ENCODE assay signal across 8 mouse cellular contexts in genomic region chr17:56010255-56010654, GRCm38 (mm10). TPM values are rescaled to one million over a fixed set of nuclear protein-coding genes. Genes with fewer than 3 reads are reported as not detected.
DNase-seq lines count a peak whose midpoint lies in the region; ATAC-seq and TF ChIP-seq lines count a peak whose summit lies in the region.

No protein-coding gene starts in this region.

- no peak for TF ChIP-seq POLR2A in myocyte (IDR thresholded peaks at IDR 0.05; ENCODE audit: insufficient read length, low read depth)

- peaks cover 26% of the 10 kb centered on the region for H3K4me1 ChIP-seq in kidney, embryonic 16.5 days (ENCODE audit: insufficient read depth, low read length)
- H3K4me1 ChIP-seq in embryonic facial prominence, embryonic 13.5 days: peaks cover 27% of the 10 kb centered on the region
- peaks cover 20% of the 10 kb centered on the region for H3K4me1 ChIP-seq in intestine, embryonic 14.5 days (replicated peaks; ENCODE audit: control insufficient read depth, insufficient read depth, low read length)

- peak overlapping the region; percentile 74 for H3K4me2 ChIP-seq in kidney, embryonic 16.5 days (replicated peaks; ENCODE audit: low read depth, low read length)
- H3K4me2 ChIP-seq in embryonic facial prominence, embryonic 13.5 days: peak overlapping the region; percentile 98
- H3K4me2 ChIP-seq in intestine, embryonic 14.5 days (ENCODE audit: low read length): peak overlapping the region; percentile 100
- H3K4me2 ChIP-seq in myocyte (ENCODE audit: low read depth): peak overlapping the region; percentile 100

- H3K4me3 ChIP-seq in kidney, embryonic 16.5 days (ENCODE audit: low read length): peak overlapping the region; percentile 90
- peak overlapping the region; percentile 86 for H3K4me3 ChIP-seq in embryonic facial prominence, embryonic 13.5 days
- peak overlapping the region; percentile 94 for H3K4me3 ChIP-seq in intestine, embryonic 14.5 days (ENCODE audit: low read depth, low read length)
- H3K4me3 ChIP-seq in myocyte: peak overlapping the region; percentile 55

- ATAC-seq in kidney, embryonic 16.5 days (ENCODE audit: low FRiP score, low TSS enrichment): no peak
- no peak for ATAC-seq in embryonic facial prominence, embryonic 13.5 days (ENCODE audit: insufficient number of reproducible peaks, insufficient read depth, low FRiP score, low TSS enrichment, low read depth)
- ATAC-seq in intestine, embryonic 14.5 days (replicated peaks; ENCODE audit: low FRiP score, low TSS enrichment, low read depth): no peak
- no peak for ATAC-seq in activated CD4-positive, CD25-positive, alpha-beta regulatory T cell, adult 4 months

- no peak overlapping the region for H3K27ac ChIP-seq in kidney, embryonic 16.5 days (ENCODE audit: low read length)
- H3K27ac ChIP-seq in embryonic facial prominence, embryonic 13.5 days: peak overlapping the region; percentile 98
- no peak overlapping the region for H3K27ac ChIP-seq in intestine, embryonic 14.5 days (ENCODE audit: low read depth)

- DNase-seq in kidney, adult 8-10 months: no peak
- DNase-seq in intestine, embryonic 14.5 days (ENCODE audit: low spot score): no peak
- DNase-seq in spleen, postnatal 36 days (ENCODE audit: low spot score in 2 of 2): no peak
- no peak for DNase-seq in ovary, postnatal 10 days (ENCODE audit: low spot score)

- H3K9me3 ChIP-seq in kidney, embryonic 16.5 days (ENCODE audit: low read length): no peaks in the 10 kb centered on the region
- H3K9me3 ChIP-seq in embryonic facial prominence, embryonic 13.5 days: no peaks in the 10 kb centered on the region
- no peaks in the 10 kb centered on the region for H3K9me3 ChIP-seq in intestine, embryonic 14.5 days (ENCODE audit: control insufficient read depth, low read length)

- WGBS in kidney, embryonic 16.5 days: 65% methylated on average over 14 of the region's 14 CpGs
- WGBS in embryonic facial prominence, embryonic 13.5 days: 65% methylated on average over 14 of the region's 14 CpGs
- WGBS in intestine, embryonic 14.5 days: 66% methylated on average over 14 of the region's 14 CpGs

- peak overlapping the region; percentile 39 for H3ac ChIP-seq in myocyte (ENCODE audit: control insufficient read depth, insufficient read length)

- H3K36me3 ChIP-seq in kidney, embryonic 16.5 days (ENCODE audit: insufficient read depth, low read length): peaks cover 37% of the 10 kb centered on the region
- peaks cover 45% of the 10 kb centered on the region for H3K36me3 ChIP-seq in embryonic facial prominence, embryonic 13.5 days
- H3K36me3 ChIP-seq in intestine, embryonic 14.5 days (ENCODE audit: control insufficient read depth, insufficient read depth, low read length): peaks cover 37% of the 10 kb centered on the region
- peaks cover 16% of the 10 kb centered on the region for H3K36me3 ChIP-seq in myocyte (ENCODE audit: control insufficient read depth, insufficient read depth)

- peak overlapping the region; percentile 83 for H3K9ac ChIP-seq in kidney, embryonic 16.5 days (replicated peaks; ENCODE audit: low read length)
- H3K9ac ChIP-seq in embryonic facial prominence, embryonic 13.5 days: peak overlapping the region; percentile 87
- H3K9ac ChIP-seq in intestine, embryonic 14.5 days (ENCODE audit: low read length): peak overlapping the region; percentile 22; the same call in 1 of the 2 replicates

- H3K27me3 ChIP-seq in kidney, embryonic 16.5 days (ENCODE audit: insufficient read depth, low read length): no peaks in the 10 kb centered on the region
- H3K27me3 ChIP-seq in embryonic facial prominence, embryonic 13.5 days: no peaks in the 10 kb centered on the region
- no peaks in the 10 kb centered on the region for H3K27me3 ChIP-seq in intestine, embryonic 14.5 days (replicated peaks; ENCODE audit: control insufficient read depth, insufficient read depth, low read length)
- H3K27me3 ChIP-seq in myocyte (ENCODE audit: control insufficient read depth, insufficient read depth, insufficient read length): no peaks in the 10 kb centered on the region

- H3K79me2 ChIP-seq in myocyte (ENCODE audit: control insufficient read depth, insufficient read depth): peaks cover 7% of the 10 kb centered on the region

TF ChIP-seq in myocyte, 11 proteins besides CTCF, POLR2A, EP300 and RAD21:
- TF ChIP-seq MAX (IDR thresholded peaks at IDR 0.05; ENCODE audit: low read depth) (no peak), E2F4 (IDR thresholded peaks at IDR 0.05; ENCODE audit: insufficient read depth) (no peak), MYOD1 (IDR thresholded peaks at IDR 0.05; ENCODE audit: control insufficient read depth in 1 of 3, insufficient read length in 2 of 3, low read depth in 2 of 3) (no peak), CEBPB (IDR thresholded peaks at IDR 0.05; ENCODE audit: insufficient read depth, poor library complexity, severe bottlenecking) (no peak), TCF3 (IDR thresholded peaks at IDR 0.05; ENCODE audit: insufficient read length, low read depth) (no peak), USF1 (IDR thresholded peaks at IDR 0.05; ENCODE audit: low read depth) (no peak), SRF (IDR thresholded peaks at IDR 0.05; ENCODE audit: control insufficient read depth, insufficient read length, low read depth) (no peak), MYOG (IDR thresholded peaks at IDR 0.05; ENCODE audit: control insufficient read depth in 1 of 3, insufficient read depth in 1 of 3, insufficient read length in 2 of 3, low read depth in 2 of 3) (no peak), POLR2AphosphoS2 (IDR thresholded peaks at IDR 0.05; ENCODE audit: insufficient read length, low read depth) (no peak), REST (IDR thresholded peaks at IDR 0.05; ENCODE audit: insufficient read depth, insufficient read length) (no peak), TCF12 (IDR thresholded peaks at IDR 0.05; ENCODE audit: insufficient read depth, poor library complexity, severe bottlenecking) (no peak)

RNA-seq across cellular contexts. Expression of gene Mpnd, which starts 4.7 kb away (rescaled TPM):
- 109 and 112 TPM in 2 replicates for polyA plus RNA-seq in kidney, embryonic 16.5 days (2015; fragmentation: Nextera tagmentation; extraction: Ambion mirVana)
- 132 and 134 TPM in 2 replicates for polyA plus RNA-seq in embryonic facial prominence, embryonic 13.5 days (2015; fragmentation: Nextera tagmentation; extraction: Ambion mirVana)
- polyA plus RNA-seq in intestine, embryonic 14.5 days (2014; fragmentation: Nextera tagmentation; extraction: Ambion mirVana): 110 and 115 TPM in 2 replicates
- polyA plus RNA-seq in myocyte (2012; fragmentation: generic; extraction: Trizol): 92.1 TPM
- 10 to 100 TPM; 22.9 to 23.8 TPM for polyA plus RNA-seq in activated CD4-positive, CD25-positive, alpha-beta regulatory T cell, adult 4 months (2017; shearing (Covaris generic))

RNA-seq across cellular contexts. Expression of gene Stap2, which starts 4.9 kb away (rescaled TPM):
- 21.0 and 21.4 TPM in 2 replicates for polyA plus RNA-seq in kidney, embryonic 16.5 days (2015; fragmentation: Nextera tagmentation; extraction: Ambion mirVana)
- polyA plus RNA-seq in embryonic facial prominence, embryonic 13.5 days (2015; fragmentation: Nextera tagmentation; extraction: Ambion mirVana): 10.2 TPM in 2 replicates
- polyA plus RNA-seq in intestine, embryonic 14.5 days (2014; fragmentation: Nextera tagmentation; extraction: Ambion mirVana): 24.3 and 25.9 TPM in 2 replicates
- polyA plus RNA-seq in myocyte (2012; fragmentation: generic; extraction: Trizol): 0.46 TPM
- polyA plus RNA-seq in activated CD4-positive, CD25-positive, alpha-beta regulatory T cell, adult 4 months (2017; shearing (Covaris generic)): under 1 TPM in 1 of 2 experiments, not detected in 1; 0.54 TPM

RNA-seq across cellular contexts. Expression of gene Fsd1, which starts 23.9 kb away (rescaled TPM):
- polyA plus RNA-seq in kidney, embryonic 16.5 days (2015; fragmentation: Nextera tagmentation; extraction: Ambion mirVana): 21.6 TPM in 2 replicates
- 31.9 and 40.5 TPM in 2 replicates for polyA plus RNA-seq in embryonic facial prominence, embryonic 13.5 days (2015; fragmentation: Nextera tagmentation; extraction: Ambion mirVana)
- polyA plus RNA-seq in intestine, embryonic 14.5 days (2014; fragmentation: Nextera tagmentation; extraction: Ambion mirVana): 16.9 and 18.8 TPM in 2 replicates
- 0.36 TPM for polyA plus RNA-seq in myocyte (2012; fragmentation: generic; extraction: Trizol)
- not detected for polyA plus RNA-seq in activated CD4-positive, CD25-positive, alpha-beta regulatory T cell, adult 4 months (2017; shearing (Covaris generic))

RNA-seq across cellular contexts. Expression of gene Sh3gl1, which starts 26.2 kb away (rescaled TPM):
- 189 and 190 TPM in 2 replicates for polyA plus RNA-seq in kidney, embryonic 16.5 days (2015; fragmentation: Nextera tagmentation; extraction: Ambion mirVana)
- polyA plus RNA-seq in embryonic facial prominence, embryonic 13.5 days (2015; fragmentation: Nextera tagmentation; extraction: Ambion mirVana): 175 and 185 TPM in 2 replicates
- polyA plus RNA-seq in intestine, embryonic 14.5 days (2014; fragmentation: Nextera tagmentation; extraction: Ambion mirVana): 124 and 129 TPM in 2 replicates
- 66.9 TPM for polyA plus RNA-seq in myocyte (2012; fragmentation: generic; extraction: Trizol)
- 100 to 1,000 TPM in 1 of 2 experiments, 10 to 100 TPM in 1; 84.9 to 114 TPM for polyA plus RNA-seq in activated CD4-positive, CD25-positive, alpha-beta regulatory T cell, adult 4 months (2017; shearing (Covaris generic))

RNA-seq across cellular contexts. Expression of gene Chaf1a, which starts 30.0 kb away (rescaled TPM):
- 26.0 and 28.4 TPM in 2 replicates for polyA plus RNA-seq in kidney, embryonic 16.5 days (2015; fragmentation: Nextera tagmentation; extraction: Ambion mirVana)
- 25.8 and 34.8 TPM in 2 replicates for polyA plus RNA-seq in embryonic facial prominence, embryonic 13.5 days (2015; fragmentation: Nextera tagmentation; extraction: Ambion mirVana)
- 21.0 and 21.8 TPM in 2 replicates for polyA plus RNA-seq in intestine, embryonic 14.5 days (2014; fragmentation: Nextera tagmentation; extraction: Ambion mirVana)
- 8.0 TPM for polyA plus RNA-seq in myocyte (2012; fragmentation: generic; extraction: Trizol)
- 1 to 10 TPM; 1.0 to 1.6 TPM for polyA plus RNA-seq in activated CD4-positive, CD25-positive, alpha-beta regulatory T cell, adult 4 months (2017; shearing (Covaris generic))

Comparison
In these comparisons a context has a peak if more than half of its experiments do, and no peak if none do; other contexts are left out.
1. H3K9ac ChIP-seq: peak in every context shown above with its lines; median percentile 87 in embryonic facial prominence, embryonic 13.5 days; 83 in kidney, embryonic 16.5 days; 22 in intestine, embryonic 14.5 days.
2. RNA of gene Fsd1, which starts 23.9 kb away (polyA plus RNA-seq): 31.9 to 40.5 TPM in embryonic facial prominence, embryonic 13.5 days, 21.6 TPM in kidney, embryonic 16.5 days and 16.9 to 18.8 TPM in intestine, embryonic 14.5 days; not detected in activated CD4-positive, CD25-positive, alpha-beta regulatory T cell, adult 4 months and 0.36 TPM in myocyte (single experiment); every median in the first group is over 10 times any median in the second.
3. Peak in every context shown above with its lines, with median percentiles within 50 percentile points of each other: H3K4me2 ChIP-seq and H3K4me3 ChIP-seq.